Mouse (Mus musculus) thymus, adult 2 months (tissue): Measurements from ENCODE around the gene Nol12.

ENCODE experiments used
- CTCF ChIP-seq: fragments of 200-500 bp; IDR thresholded peaks from 2 replicates; pipeline ENCODE4 v1.5.1; 2012; ENCODE audit warnings: mild to moderate bottlenecking, control low read depth, low read length, moderate library complexity, borderline replicate concordance; ENCODE audit not compliant: control insufficient read depth, poor library complexity, insufficient read depth; ENCODE audit errors: extremely low read depth
- POLR2A ChIP-seq: fragments of 200-500 bp; IDR thresholded peaks from 2 replicates; pipeline ENCODE4 v1.6.1; 2012; ENCODE audit warnings: mild to moderate bottlenecking, low read length, control low read depth, moderate library complexity; ENCODE audit not compliant: control insufficient read depth, poor library complexity, insufficient read depth; ENCODE audit errors: extremely low read depth

GRCm38 (mm10) chr15:78900585-78901421, 33.9 kb upstream of the Nol12 start:
- TF ChIP-seq CTCF (no peak), POLR2A (no peak)
